Mouse (Mus musculus) myocyte (in vitro differentiated cells): ENCODE measurements around the gene AY761184. TPM values are rescaled to one million over a fixed set of nuclear protein-coding genes. Genes with fewer than 3 reads are reported as not detected.
"Not testable (repeated sequence)": the region's sequence is repeated elsewhere in the genome, so short reads cannot be mapped to it uniquely, and the experiment has no call there.

Experiments
- H3K27me3 ChIP-seq: one replicate; pipeline ENCODE4 v1.6.1; 2011; ENCODE audit not compliant: control insufficient read depth, insufficient read depth, insufficient read length
- H3K36me3 ChIP-seq: one replicate; pipeline ENCODE4 v1.6.1; 2011; ENCODE audit not compliant: control insufficient read depth, insufficient read depth
- H3K4me2 ChIP-seq: one replicate; pipeline ENCODE4 v1.6.1; 2011; ENCODE audit warnings: low read depth, control low read depth
- H3K4me3 ChIP-seq: one replicate; pipeline ENCODE4 v1.5.1; 2011; ENCODE audit warnings: mild to moderate bottlenecking, control low read depth, moderate library complexity
- H3K79me2 ChIP-seq: one replicate; pipeline ENCODE4 v1.6.1; 2011; ENCODE audit not compliant: control insufficient read depth, insufficient read depth
- H3ac ChIP-seq: one replicate; pipeline ENCODE4 v1.6.1; 2011; ENCODE audit not compliant: control insufficient read depth, insufficient read length
- polyA plus RNA-seq: library from polyadenylated mRNA; unstranded; fragments of >200 nt; fragmentation: generic; extraction: Trizol; gene quantifications from one replicate; pipeline ENCODE4 v1.2.1, GENCODE M21; 2012; ENCODE audit warnings: missing spikeins

AY761184 gene
- polyA plus RNA-seq, result not detected

- H3ac ChIP-seq, H3K79me2 ChIP-seq, H3K27me3 ChIP-seq, H3K4me2 ChIP-seq, H3K36me3 ChIP-seq, H3K4me3 ChIP-seq: not testable (repeated sequence)
Observed at GRCm38 (mm10) chr8:21703545-21703944, at the start of gene AY761184. Gene AY761184, minus strand, starts transcription at chr8:21703645.

- not testable (repeated sequence) for H3K36me3 ChIP-seq, H3K4me3 ChIP-seq, H3K4me2 ChIP-seq, H3K79me2 ChIP-seq, H3K27me3 ChIP-seq, H3ac ChIP-seq
Observed at GRCm38 (mm10) chr8:21665497-21665896, 37.9 kb downstream of the AY761184 start, which contains the start of gene Defa34. Gene Defa34, plus strand, starts transcription at chr8:21665797.

- not testable (repeated sequence) for H3K79me2 ChIP-seq, H3K36me3 ChIP-seq, H3ac ChIP-seq, H3K4me3 ChIP-seq, H3K4me2 ChIP-seq, H3K27me3 ChIP-seq
Observed at GRCm38 (mm10) chr8:21655480-21655879, 48.0 kb downstream of the AY761184 start, which contains the start of gene Defa17. Gene Defa17, plus strand, starts transcription at chr8:21655780.

Other genes starting within 250 kb of the AY761184 start
- not detected for gene Gm7849, start 247.1 kb downstream of the AY761184 start, polyA plus RNA-seq
- not detected for gene Defa20, start 194.4 kb downstream of the AY761184 start, polyA plus RNA-seq
- not detected for gene Defa32, start 174.6 kb downstream of the AY761184 start, polyA plus RNA-seq
- gene Defa37, start 138.3 kb downstream of the AY761184 start, polyA plus RNA-seq, result not detected
- gene Defa28, start 120.6 kb downstream of the AY761184 start, polyA plus RNA-seq, result not detected
- gene Gm7861, start 109.1 kb downstream of the AY761184 start, polyA plus RNA-seq, result not detected
- not detected for gene Defa26, start 85.5 kb downstream of the AY761184 start, polyA plus RNA-seq
- gene Defa17, start 47.9 kb downstream of the AY761184 start, polyA plus RNA-seq, result not detected
- gene Defa34, start 37.8 kb downstream of the AY761184 start, polyA plus RNA-seq, result not detected
- not detected for gene Defa24, start 30.8 kb upstream of the AY761184 start, polyA plus RNA-seq
- not detected for gene Defb50, start 119.9 kb upstream of the AY761184 start, polyA plus RNA-seq
- gene Defb2, start 136.3 kb upstream of the AY761184 start, polyA plus RNA-seq, result not detected
- gene Defb10, start 155.3 kb upstream of the AY761184 start, polyA plus RNA-seq, result not detected
- gene Defb9, start 181.8 kb upstream of the AY761184 start, polyA plus RNA-seq, result not detected
- gene Defb11, start 202.8 kb upstream of the AY761184 start, polyA plus RNA-seq, result not detected
- not detected for gene Defb15, start 229.1 kb upstream of the AY761184 start, polyA plus RNA-seq
- not detected for gene Defb35, start 234.7 kb upstream of the AY761184 start, polyA plus RNA-seq
- gene Defb13, start 243.1 kb upstream of the AY761184 start, polyA plus RNA-seq, result not detected